Mouse (Mus musculus): ENCODE data around the gene Tcaim.
"Not testable (repeated sequence)": the region's sequence is repeated elsewhere in the genome, so short reads cannot be mapped to it uniquely, and the experiment has no call there.

Tcaim gene

GRCm38 (mm10) chr9:122854526-122854925 lies 49.2 kb downstream of the Tcaim start:
- in situ Hi-C loops (cut with MboI, MseI), result no loop called here

GRCm38 (mm10) chr9:122855141-122855540 lies 49.8 kb downstream of the Tcaim start:
- in situ Hi-C loops (cut with MboI, MseI), result not testable (repeated sequence)

GRCm38 (mm10) chr9:122855617-122856016 lies 50.3 kb downstream of the Tcaim start:
- in situ Hi-C loops (cut with MboI, MseI), result no loop called here

GRCm38 (mm10) chr9:122856716-122857115 lies 51.4 kb downstream of the Tcaim start:
- in situ Hi-C loops (cut with MboI, MseI), result no loop called here

GRCm38 (mm10) chr9:122860752-122861151 lies 55.4 kb downstream of the Tcaim start:
- in situ Hi-C loops (cut with MboI, MseI), result no loop called here

- in situ Hi-C loops (cut with MboI, MseI), result no loop called here
Measured at GRCm38 (mm10) chr9:122863731-122864130, 58.4 kb downstream of the Tcaim start.

GRCm38 (mm10) chr9:122864848-122865247 lies 59.5 kb downstream of the Tcaim start:
- in situ Hi-C loops (cut with MboI, MseI), result no loop called here

- in situ Hi-C loops (cut with MboI, MseI), result no loop called here
Measured at GRCm38 (mm10) chr9:122865697-122866166, 60.4 kb downstream of the Tcaim start, which contains the start of gene Zfp445. TSS of gene Zfp445 (minus strand) at chr9:122866006.

GRCm38 (mm10) chr9:122866192-122866591 lies 60.9 kb downstream of the Tcaim start:
- in situ Hi-C loops (cut with MboI, MseI), result no loop called here

GRCm38 (mm10) chr9:122872595-122872994 lies 67.3 kb downstream of the Tcaim start:
- in situ Hi-C loops (cut with MboI, MseI), result loop anchor here (10.0 kb wide), 1 partner anchor 758 kb away; the partner anchor contains the start of gene Snrk

- in situ Hi-C loops (cut with MboI, MseI), result loop anchor here (10.0 kb wide), 1 partner anchor 760 kb away; the partner anchor contains the start of gene Snrk
Measured at GRCm38 (mm10) chr9:122874653-122875052, 69.3 kb downstream of the Tcaim start.

- in situ Hi-C loops (cut with MboI, MseI), result loop anchor here (10.0 kb wide), 1 partner anchor 760 kb away; the partner anchor contains the start of gene Snrk
Measured at GRCm38 (mm10) chr9:122875145-122875544, 69.8 kb downstream of the Tcaim start.

- in situ Hi-C loops (cut with MboI, MseI), result no loop called here
Measured at GRCm38 (mm10) chr9:122885385-122885784, 80.0 kb downstream of the Tcaim start, which contains the start of gene Zkscan7. TSS of gene Zkscan7 (plus strand) at chr9:122885685.
